Mouse (Mus musculus) T-helper 1 cell (primary cell): ENCODE data around the gene Rgs7bp.

Source experiments
- in situ Hi-C: fragments of 300-600 bp; cut with MboI, MseI; formaldehyde crosslinking; loops from one replicate; pipeline ENCODE4 v1.15.1; 2025; ENCODE audit warnings: high pct_unique_total_duplicates

Gene Rgs7bp

DNA sequence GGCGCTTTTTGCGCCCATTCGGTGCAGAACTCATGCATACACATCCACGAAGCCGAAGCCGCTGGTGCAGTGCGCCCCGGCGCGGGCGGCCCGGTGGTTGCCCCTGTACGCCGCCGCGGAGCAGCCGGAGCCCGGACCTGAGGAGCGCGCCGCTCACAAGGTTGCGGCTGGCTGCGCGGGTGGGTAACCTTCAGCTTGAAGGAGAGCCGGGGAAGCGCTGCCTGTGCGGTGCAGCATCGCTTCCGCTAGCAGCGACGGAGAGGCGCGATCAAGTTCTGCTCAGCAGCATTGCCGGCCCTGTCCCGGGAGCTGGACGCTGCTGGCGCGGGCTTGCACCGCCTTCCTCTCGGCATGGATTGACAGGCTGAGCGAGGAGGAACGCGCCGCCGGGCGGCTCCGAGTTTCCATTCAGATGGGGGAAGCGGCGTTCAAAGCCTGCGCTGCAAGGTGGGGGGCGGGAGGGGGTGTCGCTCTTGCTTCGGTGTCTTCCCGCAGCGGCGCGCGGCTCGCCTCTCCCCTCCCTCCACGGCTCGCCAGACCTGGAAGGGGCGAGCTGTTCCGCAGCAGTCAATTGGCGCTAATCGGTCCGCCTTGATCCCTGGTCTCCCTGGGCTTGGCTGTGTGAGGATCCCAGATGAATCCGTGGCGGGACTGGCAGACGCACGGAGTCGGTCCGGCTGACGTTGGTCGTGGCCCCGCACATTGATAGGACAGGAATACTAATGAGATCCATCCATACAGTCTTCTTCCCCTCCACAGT is at the start of gene Rgs7bp:
TSS of gene Rgs7bp (minus strand) at position 750 of the 760 bp plus-strand sequence.
- in situ Hi-C loops, result no loop called here

DNA sequence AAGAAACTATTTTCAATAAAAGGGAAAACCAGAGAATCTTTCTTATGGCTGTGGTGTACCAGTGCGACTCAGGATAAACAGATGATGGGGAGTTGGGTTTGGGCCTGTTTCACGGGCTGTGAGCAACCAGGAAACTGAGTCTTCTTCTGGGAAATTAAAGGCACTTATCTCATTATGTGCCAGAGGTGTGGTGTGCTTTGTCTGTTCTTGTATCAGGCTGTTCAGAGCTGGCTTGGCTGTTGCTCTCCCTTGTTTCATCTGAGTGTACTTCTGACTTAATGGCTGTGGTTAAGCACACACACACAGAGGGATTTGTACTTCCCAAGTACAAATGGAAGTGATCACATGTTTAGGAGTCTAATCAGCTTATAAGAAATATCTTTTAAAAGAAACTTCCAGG is 49.7 kb upstream of the Rgs7bp start:
- in situ Hi-C loops, result no loop called here

DNA sequence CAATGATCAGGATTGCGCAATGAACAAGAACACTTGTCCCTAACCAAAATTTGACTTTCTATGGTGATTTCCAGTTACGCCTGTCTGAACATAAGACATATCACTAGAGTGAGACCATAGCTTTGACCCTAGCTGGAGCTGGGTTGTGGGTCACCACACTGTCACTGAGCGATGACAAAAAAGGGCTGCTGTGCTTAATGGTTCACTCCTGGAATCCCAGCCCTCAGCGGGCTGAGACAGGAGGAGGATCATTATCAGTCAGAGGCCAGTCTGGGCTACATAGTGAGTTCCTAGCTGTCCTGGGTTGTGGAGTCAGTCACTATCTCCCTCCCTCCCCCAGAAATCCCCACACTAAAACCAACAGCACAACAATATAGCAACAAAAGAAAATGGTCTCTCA is 46.0 kb upstream of the Rgs7bp start:
- in situ Hi-C loops, result no loop called here

DNA sequence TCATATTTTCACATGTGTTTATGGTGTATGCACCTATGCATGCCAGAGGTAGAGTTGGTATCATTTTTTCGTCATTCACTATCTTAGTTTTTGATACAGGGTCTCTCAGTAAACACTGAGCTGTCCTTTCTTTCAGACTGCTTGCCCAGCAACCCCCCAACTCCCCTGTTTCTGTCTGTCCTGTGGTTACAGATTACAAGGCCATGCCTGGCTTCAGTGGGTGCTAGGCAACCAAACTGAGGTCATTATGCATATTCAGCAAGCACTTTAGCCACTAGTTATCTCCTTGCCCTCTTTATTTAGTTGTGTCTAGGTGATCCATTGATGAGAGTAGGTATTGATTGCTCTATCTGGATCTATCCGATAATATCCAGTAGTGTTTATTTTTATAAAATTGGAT is 41.6 kb upstream of the Rgs7bp start:
- in situ Hi-C loops, result no loop called here

DNA sequence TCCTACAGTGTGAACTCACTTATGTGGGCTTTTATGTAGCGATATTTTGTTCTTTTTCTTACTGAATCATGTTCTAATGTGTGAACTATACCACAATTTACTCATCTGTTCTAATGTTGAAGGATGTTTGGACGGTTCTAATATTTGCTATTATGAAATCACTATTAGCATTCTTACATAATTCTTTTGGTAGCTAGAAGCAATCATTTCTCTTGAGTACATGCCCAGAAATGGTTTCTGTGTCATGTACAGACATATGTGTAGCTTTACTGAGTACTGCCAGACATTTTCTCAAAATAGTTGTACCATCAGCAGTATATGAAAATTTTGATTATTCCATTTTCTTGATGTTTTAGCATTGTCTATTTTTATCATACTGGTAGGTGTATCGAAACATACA is 34.5 kb upstream of the Rgs7bp start:
- in situ Hi-C loops, result no loop called here

DNA sequence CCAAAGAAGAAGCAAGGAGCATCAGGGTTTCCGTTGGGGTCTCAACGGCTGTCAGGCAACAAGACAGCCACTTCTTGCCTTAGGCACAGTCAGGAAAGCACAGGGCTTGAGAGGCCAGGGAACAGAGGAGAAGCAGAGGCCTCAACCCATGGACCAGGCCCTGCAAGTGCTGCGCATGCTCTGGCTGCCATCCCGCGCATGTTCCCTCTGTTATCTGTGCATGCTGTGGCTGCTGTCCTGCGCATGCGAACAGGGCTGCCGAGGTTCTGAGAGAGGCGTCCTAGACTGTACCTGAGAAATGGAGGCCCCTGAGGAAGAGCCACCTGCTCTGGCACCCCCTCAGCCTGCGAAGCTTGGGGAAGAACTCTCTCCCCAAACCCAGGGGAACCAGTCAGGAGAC is 27.1 kb upstream of the Rgs7bp start, which contains the start of gene 4933425L06Rik:
TSS of gene 4933425L06Rik (plus strand) at position 261 of the 400 bp plus-strand sequence.
- in situ Hi-C loops, result no loop called here

DNA sequence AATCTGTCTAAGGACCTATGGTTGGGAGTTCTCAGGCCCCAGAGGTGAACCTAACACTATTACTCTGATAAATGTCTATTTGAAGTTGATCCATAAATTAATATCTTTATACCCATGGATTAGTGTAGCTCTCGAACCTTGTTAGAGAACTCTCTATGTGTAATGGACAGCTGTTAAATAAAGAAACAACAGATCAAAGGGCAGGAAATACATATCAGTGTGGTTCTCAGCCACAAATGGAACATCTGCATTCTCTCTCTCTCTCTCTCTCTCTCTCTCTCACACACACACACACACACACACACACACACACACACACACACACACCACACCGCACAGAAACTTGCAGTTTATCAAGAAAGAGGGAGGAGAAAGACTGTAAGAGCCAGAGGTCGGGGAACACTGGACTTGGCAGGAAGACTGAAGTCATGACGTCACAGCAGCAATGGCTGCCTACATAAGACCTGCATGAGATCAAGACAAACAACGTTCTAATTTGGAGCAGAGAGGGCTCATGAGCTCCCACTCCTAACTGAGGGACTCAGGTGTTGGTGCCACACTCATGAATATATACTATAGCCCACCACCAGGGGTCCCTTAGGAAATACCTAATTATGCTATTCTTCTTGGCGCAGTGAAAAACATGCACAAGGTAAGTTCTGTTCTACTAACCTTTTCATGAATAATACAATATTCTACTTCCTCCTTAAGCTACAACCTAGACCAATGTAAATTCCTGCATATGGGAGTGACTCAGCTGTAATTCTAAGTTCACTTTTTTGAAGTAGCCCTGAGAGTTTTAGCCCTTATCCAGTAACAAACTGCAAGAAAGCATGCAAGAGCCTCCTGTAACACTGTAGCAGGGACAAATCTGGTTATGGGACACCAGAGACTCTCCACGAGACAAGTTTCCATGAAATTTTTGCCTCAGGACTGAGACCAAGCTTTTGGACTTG is 12.4 kb upstream of the Rgs7bp start:
- in situ Hi-C loops, result no loop called here

DNA sequence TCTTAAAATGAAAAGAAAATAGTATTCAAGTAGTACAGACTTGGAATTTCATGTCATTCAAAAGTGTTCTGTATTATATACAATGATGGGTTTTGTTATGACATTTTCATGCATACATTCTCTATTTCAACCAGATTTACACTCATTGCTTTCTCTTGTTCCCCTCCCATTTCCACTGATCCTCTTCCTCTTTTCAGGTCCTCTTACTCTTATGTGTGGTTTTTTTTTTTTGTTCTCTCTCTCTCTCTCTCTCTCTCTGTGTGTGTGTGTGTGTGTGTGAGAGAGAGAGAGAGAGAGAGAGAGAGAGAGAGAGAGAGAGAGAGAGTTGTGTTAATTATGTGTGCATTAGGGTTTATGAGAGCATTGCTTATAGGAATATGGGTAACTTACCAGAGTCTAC is 11.4 kb upstream of the Rgs7bp start:
- in situ Hi-C loops, result no loop called here

DNA sequence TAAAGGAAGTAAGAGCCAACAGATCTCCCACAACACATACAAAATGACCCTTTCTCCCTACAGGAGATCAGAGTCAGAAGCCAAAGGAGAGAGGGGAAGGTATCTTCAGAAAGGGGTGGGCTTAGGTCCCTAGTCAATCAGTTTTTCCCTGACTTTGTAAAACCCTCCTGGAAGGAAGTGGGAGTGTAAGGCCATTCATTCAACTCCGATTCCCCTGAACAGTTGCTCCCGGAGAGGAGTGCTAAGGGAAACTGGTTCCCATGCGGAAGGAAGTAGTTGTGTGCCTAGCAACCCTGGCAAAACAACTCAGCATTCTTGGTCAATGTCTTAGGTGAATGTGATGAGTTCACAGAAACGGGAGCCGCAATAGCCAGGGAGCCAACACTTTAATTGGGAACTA is 644 bp upstream of the Rgs7bp start:
- in situ Hi-C loops, result no loop called here

DNA sequence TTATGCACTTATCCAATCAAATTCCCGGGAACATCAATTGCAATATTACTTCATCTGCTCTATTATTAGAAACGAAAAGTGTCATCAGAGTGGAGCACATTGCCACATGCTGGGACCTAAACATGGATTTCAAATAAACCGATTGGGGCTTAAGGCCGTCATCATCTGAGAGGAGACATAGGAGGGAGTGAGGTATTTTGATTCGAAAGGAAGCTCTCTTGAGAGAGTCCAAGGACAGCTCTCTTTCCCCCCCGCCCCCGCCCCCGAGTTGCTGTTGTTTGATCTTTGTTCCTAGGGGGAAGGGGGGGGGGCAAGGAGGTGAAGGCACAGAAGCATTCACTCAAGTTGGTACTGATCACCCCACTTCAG is 195 bp upstream of the Rgs7bp start:
- in situ Hi-C loops, result no loop called here

DNA sequence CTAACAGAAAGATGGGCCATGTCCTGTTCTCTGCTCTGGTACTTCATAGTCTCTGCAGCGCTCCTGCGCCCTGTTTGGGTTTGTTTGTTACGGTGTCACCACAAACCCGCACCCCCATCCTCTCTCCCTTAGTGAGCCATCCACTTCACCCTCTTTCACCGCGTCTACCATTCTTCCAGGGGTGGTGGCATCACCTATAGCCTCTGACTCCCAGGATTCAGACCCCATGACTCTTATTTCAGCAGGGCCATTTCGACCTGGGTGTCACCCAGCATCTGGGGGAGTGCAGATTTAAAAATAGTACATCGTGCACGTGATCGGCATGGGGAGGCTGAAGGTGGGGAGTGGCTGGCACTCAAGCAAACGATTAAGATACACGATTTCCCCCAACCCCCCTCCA is 1.1 kb downstream of the Rgs7bp start:
- in situ Hi-C loops, result no loop called here

DNA sequence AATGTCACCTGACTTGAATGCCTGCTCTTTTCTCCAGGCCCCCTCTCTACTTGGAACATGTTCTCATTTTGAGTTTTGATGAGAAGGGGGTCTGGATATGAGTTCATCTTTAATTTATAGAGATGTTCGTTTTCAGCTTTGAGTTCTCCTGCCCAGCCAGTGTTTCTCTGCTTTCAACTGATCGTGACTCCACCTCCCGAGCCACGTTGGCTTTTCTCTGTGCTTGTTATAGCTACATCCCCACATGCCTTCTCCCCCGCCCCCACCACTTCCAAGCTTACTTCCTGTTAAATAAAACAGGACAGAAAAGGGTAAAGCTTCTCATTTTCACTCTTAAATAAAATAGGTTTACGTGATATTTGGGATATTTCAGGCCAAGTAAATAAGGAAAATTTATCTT is 3.3 kb downstream of the Rgs7bp start:
- in situ Hi-C loops, result no loop called here

DNA sequence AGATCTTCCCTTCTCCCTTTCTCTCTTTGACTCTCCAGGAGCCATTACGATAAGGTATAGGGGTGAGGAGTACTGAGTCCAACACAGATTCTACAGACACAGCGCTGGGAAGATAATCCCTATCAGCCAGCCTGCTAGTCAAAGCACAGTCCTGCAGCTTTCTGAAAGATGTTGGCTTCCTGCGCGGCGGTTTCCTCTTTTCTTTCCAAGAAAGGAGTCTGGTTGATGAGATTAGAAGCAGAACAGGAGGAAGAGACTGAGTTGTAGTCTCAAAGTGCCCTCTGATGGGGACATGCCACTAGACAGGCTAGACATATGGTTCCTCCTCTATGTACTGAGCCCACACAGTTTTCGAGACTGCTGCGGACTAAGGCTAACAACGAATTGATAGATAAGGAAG is 6.1 kb downstream of the Rgs7bp start:
- in situ Hi-C loops, result no loop called here

DNA sequence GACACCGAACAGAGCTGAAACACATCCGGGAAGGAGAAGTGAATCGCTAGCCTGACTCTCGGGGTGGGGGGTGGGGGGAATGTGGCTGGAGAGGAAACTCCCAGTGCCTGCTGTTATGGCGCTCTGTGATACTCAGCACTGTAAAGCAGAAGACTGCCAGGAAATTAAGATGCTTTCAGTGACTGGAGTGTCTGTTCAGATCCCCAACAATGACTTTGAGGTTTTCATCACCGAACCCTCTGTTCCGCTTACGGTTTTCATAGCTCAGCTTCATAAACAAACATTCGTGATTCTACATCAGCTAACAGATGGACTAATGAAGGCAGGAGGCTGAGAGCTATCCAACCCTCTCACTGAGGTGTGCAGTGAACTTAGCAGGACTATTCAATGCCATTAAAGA is 7.4 kb downstream of the Rgs7bp start:
- in situ Hi-C loops, result no loop called here

DNA sequence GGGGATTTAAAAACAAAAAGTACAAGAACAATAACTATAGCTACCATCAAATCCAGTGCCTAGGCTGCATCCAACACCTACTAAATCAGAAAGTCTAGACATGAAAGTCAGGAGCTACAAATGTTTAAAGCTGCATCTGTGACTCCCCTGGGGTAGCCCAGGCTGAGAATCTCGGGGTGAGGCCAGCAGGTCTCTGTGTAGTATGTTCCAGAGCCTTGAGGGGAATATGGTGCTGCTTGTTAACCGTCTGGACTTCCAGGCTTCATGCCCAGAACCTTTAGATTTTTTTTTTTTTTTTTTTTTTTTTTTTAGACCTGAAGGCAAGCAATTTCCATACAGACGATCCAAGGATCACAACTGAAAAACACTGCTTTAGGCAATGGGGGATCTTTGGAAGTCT is 10.8 kb downstream of the Rgs7bp start:
- in situ Hi-C loops, result no loop called here

DNA sequence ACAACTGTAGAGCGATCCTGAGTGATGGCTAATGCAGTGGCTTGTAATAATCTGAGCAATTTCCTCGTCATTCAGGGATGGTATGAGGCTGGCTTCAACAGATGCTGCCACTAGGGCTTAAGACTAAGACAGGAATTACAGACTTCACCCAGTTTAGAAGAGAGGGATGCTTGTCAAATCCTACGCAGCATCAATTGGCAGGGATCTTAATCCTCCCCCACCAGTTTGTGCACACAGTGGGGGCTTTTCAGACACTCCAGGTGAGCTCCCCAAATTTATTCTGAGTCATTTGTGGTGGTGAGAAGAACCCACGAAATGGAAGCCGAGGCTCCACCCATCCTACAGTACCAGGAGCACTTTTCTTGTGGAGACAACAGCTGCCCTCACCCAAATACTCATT is 16.4 kb downstream of the Rgs7bp start:
- in situ Hi-C loops, result no loop called here

DNA sequence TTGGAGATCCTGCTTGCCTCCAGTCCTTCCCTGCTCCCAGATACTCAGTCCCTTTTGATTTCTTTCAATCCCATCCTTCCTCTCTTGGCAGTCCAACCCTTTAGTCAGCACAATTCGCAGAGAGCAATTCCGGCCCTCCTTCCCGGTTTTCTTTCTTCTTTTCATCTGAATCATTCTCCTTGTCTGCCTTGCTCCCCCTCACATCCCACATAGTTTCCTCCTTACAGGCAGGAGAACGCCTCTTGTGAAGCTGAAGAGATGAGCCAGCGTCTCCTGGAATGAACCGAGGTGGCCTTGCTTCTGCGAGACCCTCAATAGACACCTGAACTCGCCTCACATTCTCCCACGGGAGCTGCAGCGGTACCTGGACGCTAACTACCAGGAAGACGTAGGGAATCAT is 16.9 kb downstream of the Rgs7bp start:
- in situ Hi-C loops, result no loop called here

DNA sequence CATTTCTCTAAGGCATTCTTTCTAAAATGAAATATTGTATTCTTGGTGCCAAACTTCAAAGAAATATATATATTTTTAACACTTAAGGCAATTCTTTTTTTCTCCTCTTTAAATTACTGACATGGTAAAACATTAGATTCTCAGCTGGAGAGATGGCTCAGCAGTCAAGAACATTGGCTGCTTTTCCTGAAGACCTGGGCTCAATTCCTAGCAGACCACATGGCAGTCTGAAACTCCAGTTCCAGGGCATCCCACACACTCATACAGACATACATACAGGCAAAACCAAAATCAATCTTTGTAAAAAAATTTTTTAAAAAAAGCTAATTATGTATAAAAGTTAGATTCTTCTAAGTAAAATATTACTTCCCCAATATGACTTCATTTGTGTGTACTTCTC is 22.8 kb downstream of the Rgs7bp start:
- in situ Hi-C loops, result no loop called here

DNA sequence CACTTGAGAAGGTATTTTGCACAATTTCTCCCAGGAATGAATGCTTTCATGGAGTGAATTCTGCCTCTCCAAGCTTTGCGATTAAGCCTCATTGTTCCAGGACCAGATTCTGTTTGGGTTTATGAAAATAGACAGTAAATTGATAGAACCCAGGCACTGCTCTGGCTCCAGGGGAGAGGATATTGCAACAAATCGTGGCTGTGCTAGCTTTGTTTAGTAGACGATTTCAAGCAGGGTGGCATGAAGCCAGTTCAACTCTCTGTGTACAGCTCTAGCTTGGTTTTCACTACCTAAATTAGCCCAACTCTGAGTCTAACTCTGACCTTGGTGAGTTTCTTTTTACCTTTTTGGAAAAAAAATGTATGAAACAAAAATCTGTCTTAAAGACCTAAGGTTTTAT is 26.5 kb downstream of the Rgs7bp start:
- in situ Hi-C loops, result no loop called here

DNA sequence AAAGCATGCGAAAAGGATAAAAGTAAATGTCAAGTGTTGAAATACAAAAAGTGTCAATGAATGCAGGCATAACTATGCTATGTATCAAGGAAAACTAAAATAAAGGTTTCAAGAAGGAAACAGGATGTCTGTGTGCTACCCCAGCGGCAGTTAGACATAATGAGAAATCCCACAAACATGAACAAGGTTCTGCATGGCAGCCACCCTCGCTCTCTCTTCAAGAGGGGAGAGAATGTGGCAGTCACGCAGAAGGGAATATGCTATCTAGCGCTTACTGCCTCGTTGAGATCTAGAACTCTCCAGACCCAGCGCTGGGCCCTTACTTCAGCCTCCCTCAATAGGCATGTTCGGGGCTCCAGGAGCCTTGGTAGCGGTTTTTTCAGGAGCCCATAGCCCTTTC is 38.2 kb downstream of the Rgs7bp start:
- in situ Hi-C loops, result no loop called here

DNA sequence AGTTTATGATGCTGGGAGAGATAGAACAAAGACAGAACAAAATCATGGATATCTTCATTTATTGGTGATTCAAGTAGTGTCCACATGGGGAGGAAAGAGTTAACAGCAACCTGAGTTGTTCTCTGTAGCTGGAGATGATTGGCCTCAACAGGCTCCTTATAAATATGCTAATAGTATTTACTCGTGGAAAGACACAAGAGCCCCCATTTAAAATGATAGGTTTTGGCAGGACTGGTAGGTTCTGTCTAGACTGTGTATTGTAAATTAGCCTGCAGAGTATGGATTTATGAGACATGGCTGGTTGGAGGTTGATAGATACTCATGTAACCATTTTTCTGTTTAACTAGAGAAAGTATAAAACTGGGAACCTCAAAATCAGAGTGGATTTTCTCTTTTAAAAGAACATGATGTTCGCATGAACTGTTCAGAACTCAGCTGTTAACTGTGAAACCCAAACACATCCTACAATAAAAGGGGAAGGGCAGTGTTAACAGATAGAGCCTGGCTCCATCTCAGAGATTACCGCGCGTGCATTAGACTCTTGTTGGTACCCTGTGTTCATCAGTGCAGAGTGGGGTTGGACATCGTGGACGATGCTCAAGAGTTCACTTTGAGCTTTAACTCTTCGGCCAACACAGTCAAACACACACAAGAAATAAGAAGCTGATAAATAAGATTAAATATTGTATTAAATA is 38.9 kb downstream of the Rgs7bp start:
- in situ Hi-C loops, result no loop called here

DNA sequence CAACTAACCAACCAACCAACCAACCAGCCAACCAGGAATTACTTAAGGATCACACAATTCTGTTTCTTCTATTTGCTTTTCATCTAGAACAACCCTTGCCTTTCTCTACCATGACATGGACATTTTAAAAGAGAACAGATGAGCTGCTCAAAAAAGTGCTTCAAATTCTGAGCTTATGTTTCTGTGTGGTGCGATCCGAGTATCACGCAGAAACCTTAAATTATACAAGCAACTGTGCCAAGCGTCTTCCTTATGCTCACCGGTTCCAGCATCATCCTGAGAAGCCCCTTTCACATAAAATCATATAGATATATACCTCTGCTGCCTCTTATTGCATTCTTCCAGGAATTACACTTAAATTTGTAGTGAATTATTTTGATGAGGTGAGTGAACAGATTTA is 43.4 kb downstream of the Rgs7bp start:
- in situ Hi-C loops, result no loop called here
